Mouse (Mus musculus): ENCODE results near the gene Eif2s1. TPM values are rescaled to one million over a fixed set of nuclear protein-coding genes. Genes with fewer than 3 reads are reported as not detected.

The Eif2s1 gene
- polyA plus RNA-seq, 1 experiment from 2014 or later, result 185 TPM

GRCm38 (mm10) chr12:78865434-78865833, 3.8 kb downstream of the Eif2s1 start:
- no peak overlapping the region for H3K4me2 ChIP-seq
- no peak overlapping the region for H3K9ac ChIP-seq (ENCODE audit: low read depth, low read length)
- no peaks in the 10 kb centered on the region for H3K27me3 ChIP-seq (ENCODE audit: control insufficient read depth, insufficient read depth, low read length)
- ATAC-seq (replicated peaks; ENCODE audit: insufficient number of reproducible peaks, low FRiP score, low TSS enrichment), result no peak
- 97% methylated on average over 1 of the region's 1 CpGs for WGBS (ENCODE audit: insufficient replicate concordance)
- no peak overlapping the region for H3K27ac ChIP-seq (ENCODE audit: low read depth, low read length)
- H3K4me3 ChIP-seq (ENCODE audit: low read depth, low read length), result no peak overlapping the region
- H3K9me3 ChIP-seq (replicated peaks; ENCODE audit: control insufficient read depth, low read length), result no peaks in the 10 kb centered on the region
- H3K4me1 ChIP-seq (ENCODE audit: control insufficient read depth, insufficient read depth, low read length), result peaks cover 9% of the 10 kb centered on the region; the same call in 1 of the 2 replicates
- peaks cover 7% of the 10 kb centered on the region; the same call in 1 of the 2 replicates for H3K36me3 ChIP-seq (ENCODE audit: control insufficient read depth, insufficient read depth, low read length)

DNA sequence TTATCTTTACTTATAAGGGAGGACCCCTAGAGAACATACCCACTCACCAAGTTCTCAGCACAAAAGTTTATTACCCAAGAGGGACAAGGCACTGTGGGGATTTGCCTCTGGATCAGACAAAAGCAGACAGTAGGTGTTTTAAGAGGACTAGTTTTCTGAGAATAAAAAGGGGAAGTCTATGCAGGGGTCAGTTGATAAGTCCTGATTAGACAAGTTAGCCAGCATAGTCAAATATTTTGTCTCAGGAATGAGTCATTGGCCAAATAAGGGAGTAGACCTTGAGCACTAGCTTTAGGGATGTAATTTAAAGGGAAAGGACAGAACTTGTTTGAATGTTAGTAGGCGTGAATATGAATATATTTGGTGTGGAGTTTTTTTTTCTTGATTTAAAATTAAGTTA, 6.5 kb downstream of the Eif2s1 start:
- peaks cover 7% of the 10 kb centered on the region; the same call in 1 of the 2 replicates for H3K36me3 ChIP-seq (ENCODE audit: control insufficient read depth, insufficient read depth, low read length)
- H3K27ac ChIP-seq (ENCODE audit: low read depth, low read length), result no peak overlapping the region
- H3K4me2 ChIP-seq, result no peak overlapping the region
- H3K9ac ChIP-seq (ENCODE audit: low read depth, low read length), result no peak overlapping the region
- no peak for ATAC-seq (replicated peaks; ENCODE audit: insufficient number of reproducible peaks, low FRiP score, low TSS enrichment)
- 81% methylated on average over 1 of the region's 1 CpGs for WGBS (ENCODE audit: insufficient replicate concordance)
- H3K27me3 ChIP-seq (ENCODE audit: control insufficient read depth, insufficient read depth, low read length), result no peaks in the 10 kb centered on the region
- peaks cover 2% of the 10 kb centered on the region; the same call in 1 of the 2 replicates for H3K4me1 ChIP-seq (ENCODE audit: control insufficient read depth, insufficient read depth, low read length)
- no peak overlapping the region for H3K4me3 ChIP-seq (ENCODE audit: low read depth, low read length)
- no peaks in the 10 kb centered on the region for H3K9me3 ChIP-seq (replicated peaks; ENCODE audit: control insufficient read depth, low read length)

- Histone ChIP-seq H3K9me3 (replicated peaks; ENCODE audit: control insufficient read depth, low read length) (no peaks in the 10 kb centered on the region), H3K4me3 (ENCODE audit: low read depth, low read length) (no peak overlapping the region), H3K36me3 (ENCODE audit: control insufficient read depth, insufficient read depth, low read length) (peaks cover 13% of the 10 kb centered on the region; the same call in 1 of the 2 replicates), H3K27me3 (ENCODE audit: control insufficient read depth, insufficient read depth, low read length) (no peaks in the 10 kb centered on the region), H3K4me1 (ENCODE audit: control insufficient read depth, insufficient read depth, low read length) (no peaks in the 10 kb centered on the region), H3K27ac (ENCODE audit: low read depth, low read length) (no peak overlapping the region), H3K9ac (ENCODE audit: low read depth, low read length) (no peak overlapping the region), H3K4me2 (no peak overlapping the region)
- WGBS (ENCODE audit: insufficient replicate concordance), result 89% methylated on average over 3 of the region's 3 CpGs
- ATAC-seq (replicated peaks; ENCODE audit: insufficient number of reproducible peaks, low FRiP score, low TSS enrichment), result no peak
These were observed 13.0 kb downstream of the Eif2s1 start for GRCm38 (mm10) chr12:78874581-78874980.

DNA sequence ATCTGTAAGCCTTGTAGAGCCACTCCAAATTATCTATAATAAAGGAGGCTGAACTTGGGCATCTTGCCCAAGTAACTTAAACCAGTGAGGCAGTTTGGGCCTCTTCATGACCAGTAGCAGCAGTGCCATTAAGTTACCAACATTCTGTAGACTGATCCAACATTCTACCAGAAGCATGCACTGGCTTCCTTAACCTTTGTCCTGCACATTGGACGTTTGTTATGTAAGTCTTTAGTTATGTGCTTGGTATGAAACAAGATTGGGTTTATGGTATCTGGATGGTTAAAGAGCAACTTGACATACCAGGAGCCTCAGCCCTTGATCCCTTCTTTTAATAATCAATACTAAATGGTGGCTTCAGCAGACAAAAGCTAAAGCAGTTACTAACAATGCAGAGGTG, 28.4 kb downstream of the Eif2s1 start:
- Histone ChIP-seq H3K27ac (ENCODE audit: low read depth, low read length) (no peak overlapping the region), H3K4me1 (ENCODE audit: control insufficient read depth, insufficient read depth, low read length) (no peaks in the 10 kb centered on the region), H3K4me2 (no peak overlapping the region), H3K9me3 (replicated peaks; ENCODE audit: control insufficient read depth, low read length) (no peaks in the 10 kb centered on the region), H3K27me3 (ENCODE audit: control insufficient read depth, insufficient read depth, low read length) (no peaks in the 10 kb centered on the region), H3K4me3 (ENCODE audit: low read depth, low read length) (no peak overlapping the region), H3K9ac (ENCODE audit: low read depth, low read length) (no peak overlapping the region), H3K36me3 (ENCODE audit: control insufficient read depth, insufficient read depth, low read length) (0 out of 2 replicates have a peak, but pooled peaks cover 3% of the 10 kb centered on the region)
- 44% methylated on average over 1 of the region's 1 CpGs for WGBS (ENCODE audit: insufficient replicate concordance)
- no peak for ATAC-seq (replicated peaks; ENCODE audit: insufficient number of reproducible peaks, low FRiP score, low TSS enrichment)

GRCm38 (mm10) chr12:78891149-78891548, 29.5 kb downstream of the Eif2s1 start:
- Histone ChIP-seq H3K9me3 (replicated peaks; ENCODE audit: control insufficient read depth, low read length) (no peaks in the 10 kb centered on the region), H3K27me3 (ENCODE audit: control insufficient read depth, insufficient read depth, low read length) (no peaks in the 10 kb centered on the region), H3K4me2 (no peak overlapping the region), H3K36me3 (ENCODE audit: control insufficient read depth, insufficient read depth, low read length) (0 out of 2 replicates have a peak, but pooled peaks cover under 1% of the 10 kb centered on the region), H3K27ac (ENCODE audit: low read depth, low read length) (no peak overlapping the region), H3K9ac (ENCODE audit: low read depth, low read length) (no peak overlapping the region), H3K4me1 (ENCODE audit: control insufficient read depth, insufficient read depth, low read length) (no peaks in the 10 kb centered on the region), H3K4me3 (ENCODE audit: low read depth, low read length) (no peak overlapping the region)
- 82% methylated on average over 2 of the region's 2 CpGs for WGBS (ENCODE audit: insufficient replicate concordance)
- ATAC-seq (replicated peaks; ENCODE audit: insufficient number of reproducible peaks, low FRiP score, low TSS enrichment), result no peak

DNA sequence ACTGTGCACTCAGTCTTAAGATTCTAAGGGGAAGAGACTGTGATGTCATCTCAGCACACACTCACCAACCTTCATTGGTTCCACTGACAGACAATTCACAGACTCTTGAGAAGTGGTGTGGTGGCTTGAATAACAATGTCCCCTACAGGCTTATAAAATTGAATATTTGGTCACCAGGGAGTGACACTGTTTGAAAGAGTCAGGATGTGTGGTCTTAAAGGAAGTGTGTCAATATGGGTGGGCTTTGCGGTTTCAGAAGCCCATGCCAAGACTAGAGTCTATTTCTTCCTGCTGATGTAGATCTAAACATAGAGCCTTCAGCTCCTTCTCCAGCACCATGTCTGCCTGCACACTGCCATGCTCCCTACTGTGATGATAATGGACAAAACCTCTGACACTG, 36.2 kb downstream of the Eif2s1 start:
- H3K4me3 ChIP-seq (ENCODE audit: low read depth, low read length), result no peak overlapping the region
- no peak overlapping the region for H3K4me2 ChIP-seq
- 87% methylated on average over 1 of the region's 1 CpGs for WGBS (ENCODE audit: insufficient replicate concordance)
- H3K36me3 ChIP-seq (ENCODE audit: control insufficient read depth, insufficient read depth, low read length), result no peaks in the 10 kb centered on the region
- H3K9ac ChIP-seq (ENCODE audit: low read depth, low read length), result no peak overlapping the region
- H3K27me3 ChIP-seq (ENCODE audit: control insufficient read depth, insufficient read depth, low read length), result no peaks in the 10 kb centered on the region
- no peaks in the 10 kb centered on the region for H3K4me1 ChIP-seq (ENCODE audit: control insufficient read depth, insufficient read depth, low read length)
- ATAC-seq (replicated peaks; ENCODE audit: insufficient number of reproducible peaks, low FRiP score, low TSS enrichment), result no peak
- no peaks in the 10 kb centered on the region for H3K9me3 ChIP-seq (replicated peaks; ENCODE audit: control insufficient read depth, low read length)
- H3K27ac ChIP-seq (ENCODE audit: low read depth, low read length), result no peak overlapping the region

GRCm38 (mm10) chr12:78901467-78901866, 39.8 kb downstream of the Eif2s1 start:
- no peak overlapping the region for H3K9ac ChIP-seq (ENCODE audit: low read depth, low read length)
- peaks cover 2% of the 10 kb centered on the region for H3K27me3 ChIP-seq (ENCODE audit: control insufficient read depth, insufficient read depth, low read length)
- ATAC-seq (replicated peaks; ENCODE audit: insufficient number of reproducible peaks, low FRiP score, low TSS enrichment), result no peak

GRCm38 (mm10) chr12:78903313-78903712, 41.7 kb downstream of the Eif2s1 start:
- no peak overlapping the region for H3K27ac ChIP-seq (ENCODE audit: low read depth, low read length)
- WGBS (ENCODE audit: insufficient replicate concordance), result 75% methylated on average over 4 of the region's 4 CpGs
- H3K9me3 ChIP-seq (replicated peaks; ENCODE audit: control insufficient read depth, low read length), result no peaks in the 10 kb centered on the region
- no peak for ATAC-seq (replicated peaks; ENCODE audit: insufficient number of reproducible peaks, low FRiP score, low TSS enrichment)
- no peaks in the 10 kb centered on the region for H3K36me3 ChIP-seq (ENCODE audit: control insufficient read depth, insufficient read depth, low read length)
- H3K27me3 ChIP-seq (ENCODE audit: control insufficient read depth, insufficient read depth, low read length), result peaks cover 8% of the 10 kb centered on the region
- H3K4me1 ChIP-seq (ENCODE audit: control insufficient read depth, insufficient read depth, low read length), result no peaks in the 10 kb centered on the region
- H3K4me3 ChIP-seq (ENCODE audit: low read depth, low read length), result no peak overlapping the region
- no peak overlapping the region for H3K4me2 ChIP-seq
- no peak overlapping the region for H3K9ac ChIP-seq (ENCODE audit: low read depth, low read length)

More at GRCm38 (mm10) chr12:78901467-78901866, 39.8 kb downstream of the Eif2s1 start:
- H3K4me1 ChIP-seq (ENCODE audit: control insufficient read depth, insufficient read depth, low read length), result no peaks in the 10 kb centered on the region
- no peaks in the 10 kb centered on the region for H3K36me3 ChIP-seq (ENCODE audit: control insufficient read depth, insufficient read depth, low read length)
- no peak overlapping the region for H3K27ac ChIP-seq (ENCODE audit: low read depth, low read length)
- H3K4me2 ChIP-seq, result no peak overlapping the region
- H3K9me3 ChIP-seq (replicated peaks; ENCODE audit: control insufficient read depth, low read length), result no peaks in the 10 kb centered on the region
- no peak overlapping the region for H3K4me3 ChIP-seq (ENCODE audit: low read depth, low read length)
- 84% methylated on average over 5 of the region's 5 CpGs for WGBS (ENCODE audit: insufficient replicate concordance)

- Histone ChIP-seq H3K27me3 (ENCODE audit: control insufficient read depth, insufficient read depth, low read length) (peaks cover 8% of the 10 kb centered on the region), H3K4me1 (ENCODE audit: control insufficient read depth, insufficient read depth, low read length) (no peaks in the 10 kb centered on the region), H3K36me3 (ENCODE audit: control insufficient read depth, insufficient read depth, low read length) (no peaks in the 10 kb centered on the region), H3K4me3 (ENCODE audit: low read depth, low read length) (peak overlapping the region; percentile 3; the same call in 1 of the 2 replicates), H3K9ac (ENCODE audit: low read depth, low read length) (no peak overlapping the region), H3K27ac (ENCODE audit: low read depth, low read length) (no peak overlapping the region), H3K4me2 (peak overlapping the region; percentile 40; the same call in 1 of the 2 replicates), H3K9me3 (replicated peaks; ENCODE audit: control insufficient read depth, low read length) (peaks cover 5% of the 10 kb centered on the region; the same call in 1 of the 2 replicates)
- ATAC-seq (replicated peaks; ENCODE audit: insufficient number of reproducible peaks, low FRiP score, low TSS enrichment), result no peak
- 78% methylated on average over 7 of the region's 7 CpGs for WGBS (ENCODE audit: insufficient replicate concordance)
These were observed 42.9 kb downstream of the Eif2s1 start for GRCm38 (mm10) chr12:78904499-78904898.
